Mouse (Mus musculus) limb, embryonic 11.5 days (tissue): ENCODE results near the gene Rdh16. TPM values are rescaled to one million over a fixed set of nuclear protein-coding genes. Genes with fewer than 3 reads are reported as not detected.

ENCODE experiments used
- polyA plus RNA-seq: library from polyadenylated mRNA; unstranded; fragments of >200 nt; fragmentation: Nextera tagmentation; extraction: Ambion mirVana; gene quantifications from 2 replicates; pipeline ENCODE4 v1.2.1, GENCODE M21; 2014

Rdh16 gene
- polyA plus RNA-seq, 1 experiment from 2014 or later = not detected

Other genes with a start within 250 kb of the Rdh16 start
- 57.6 and 63.2 TPM in 2 replicates for gene Lrp1, start 180.0 kb upstream of the Rdh16 start, polyA plus RNA-seq
- 5.7 and 7.2 TPM in 2 replicates for gene Stat6, start 158.2 kb upstream of the Rdh16 start, polyA plus RNA-seq
- gene Nemp1, start 134.3 kb upstream of the Rdh16 start, polyA plus RNA-seq = 12.5 and 15.0 TPM in 2 replicates
- gene Nab2, start 132.6 kb upstream of the Rdh16 start, polyA plus RNA-seq = 12.7 and 13.1 TPM in 2 replicates
- gene Myo1a, start 96.0 kb upstream of the Rdh16 start, polyA plus RNA-seq = 0.40 and 0.61 TPM in 2 replicates
- gene Tac2, start 76.7 kb upstream of the Rdh16 start, polyA plus RNA-seq = 1.9 and 2.9 TPM in 2 replicates
- 7.2 and 7.7 TPM in 2 replicates for gene Zbtb39, start 61.6 kb upstream of the Rdh16 start, polyA plus RNA-seq
- gene Gpr182, start 49.4 kb upstream of the Rdh16 start, polyA plus RNA-seq = 0.27 and 0.33 TPM in 2 replicates
- gene Rdh1, start 41.4 kb upstream of the Rdh16 start, polyA plus RNA-seq = not detected in 2 replicates
- not detected in 2 replicates for gene Rdh16f1, start 41.4 kb upstream of the Rdh16 start, polyA plus RNA-seq
- gene Rdh9, start 24.8 kb upstream of the Rdh16 start, polyA plus RNA-seq = 0.11 TPM in 1 of 2 replicates, not detected in the other
- not detected in 2 replicates for gene Rdh19, start 48.8 kb downstream of the Rdh16 start, polyA plus RNA-seq
- gene Rdh16f2, start 65.3 kb downstream of the Rdh16 start, polyA plus RNA-seq = not detected in 2 replicates
- gene Rdh7, start 87.7 kb downstream of the Rdh16 start, polyA plus RNA-seq = not detected in 2 replicates
- gene Sdr9c7, start 97.4 kb downstream of the Rdh16 start, polyA plus RNA-seq = not detected in 2 replicates
- not detected in 2 replicates for gene Hsd17b6, start 206.5 kb downstream of the Rdh16 start, polyA plus RNA-seq
- gene Prim1, start 214.0 kb downstream of the Rdh16 start, polyA plus RNA-seq = 111 TPM in 2 replicates
- gene Naca, start 234.4 kb downstream of the Rdh16 start, polyA plus RNA-seq = 1,036 and 1,045 TPM in 2 replicates